Mouse (Mus musculus): ENCODE results near the gene Zcchc8.
"Not testable (repeated sequence)": the region's sequence is repeated elsewhere in the genome, so short reads cannot be mapped to it uniquely, and the experiment has no call there.

The Zcchc8 gene

DNA sequence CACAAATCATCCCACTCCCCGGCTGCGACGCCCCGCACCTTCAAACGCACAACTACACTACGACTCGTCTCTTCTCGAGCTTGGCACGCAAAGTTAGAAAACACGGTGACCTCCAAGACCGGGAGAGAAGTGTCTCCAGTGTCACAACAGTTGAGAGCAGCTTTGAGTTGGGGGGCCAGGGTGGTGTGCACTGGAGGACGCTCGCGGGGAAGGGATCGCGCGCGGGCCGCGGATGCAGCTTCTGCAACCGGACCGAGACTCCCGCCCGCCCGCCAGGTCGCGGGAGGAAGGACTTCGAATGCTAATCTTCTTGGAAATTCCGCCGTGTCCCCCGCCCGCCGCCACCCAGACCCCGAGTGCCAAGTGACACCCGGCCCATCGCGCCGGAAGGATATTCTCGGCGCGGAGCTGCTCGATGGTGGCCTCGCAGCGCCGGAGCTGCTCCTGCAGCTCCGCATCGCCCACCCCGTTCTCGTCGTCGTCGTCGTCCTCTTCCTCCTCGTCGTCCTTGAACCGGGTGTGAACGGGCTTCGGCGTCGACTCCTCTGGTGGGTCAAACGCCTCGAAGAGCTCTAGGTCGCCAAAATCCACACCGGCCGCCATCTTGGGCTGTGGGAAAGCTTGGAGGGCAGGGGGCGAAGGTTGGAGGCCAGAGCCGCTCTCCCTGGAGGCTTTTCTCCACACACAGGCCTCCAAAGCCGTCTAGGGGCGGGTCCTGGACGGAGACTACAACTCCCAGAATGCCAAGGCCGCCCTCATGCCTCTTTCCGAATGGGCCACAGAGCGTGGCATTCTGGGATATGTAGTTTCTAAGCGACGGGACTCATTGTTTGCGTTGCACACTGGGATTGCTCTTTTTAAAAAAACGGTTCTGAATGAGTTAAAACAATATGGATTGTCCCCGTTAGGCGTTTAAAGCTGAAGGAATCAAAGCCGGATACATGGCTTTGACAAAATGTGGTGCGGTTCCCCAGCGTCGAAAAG lies at the start of gene Zcchc8:
TSS of gene Zcchc8 (minus strand) at position 773 of the 984 bp plus-strand sequence.
- peak; percentile 90 to 93 for DNase-seq

DNA sequence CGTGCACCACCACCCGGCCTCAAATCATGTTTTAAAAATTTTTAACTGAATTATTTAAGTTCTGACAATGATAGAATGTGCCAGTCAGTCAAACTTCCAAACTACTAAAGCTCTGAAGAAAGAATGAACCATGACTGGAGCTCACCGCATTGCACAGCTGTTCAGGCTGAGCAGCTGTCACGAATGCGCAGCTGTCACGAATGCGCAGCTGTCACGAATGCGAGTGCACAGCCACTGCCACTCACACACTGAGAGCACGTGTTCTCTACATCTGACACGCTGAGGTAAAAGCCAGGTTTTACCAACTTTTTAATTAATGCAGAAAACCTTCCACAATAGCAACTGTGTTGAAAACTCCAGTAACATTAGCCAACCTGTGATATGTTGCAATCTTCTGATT lies 45.6 kb upstream of the Zcchc8 start:
- not testable (repeated sequence) for DNase-seq

DNA sequence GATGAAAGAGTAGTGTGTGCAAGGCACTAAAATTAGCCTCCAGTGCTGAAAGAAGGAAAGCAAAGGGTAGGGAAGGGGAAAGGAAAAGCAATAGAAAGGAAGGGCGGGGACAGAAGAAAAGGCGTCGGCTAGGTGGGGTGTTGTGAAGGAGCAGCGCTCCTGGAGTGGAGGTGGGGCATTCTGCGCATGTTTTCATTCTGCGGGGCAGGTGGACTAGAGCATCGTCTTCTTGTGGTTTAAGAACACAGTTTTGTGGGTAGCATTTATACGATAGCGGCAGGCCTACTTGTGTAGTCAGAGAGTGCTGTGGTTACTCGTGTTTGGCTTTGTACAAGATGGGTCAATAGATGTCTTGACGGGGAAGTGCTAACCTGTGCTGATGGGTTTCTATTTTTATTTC lies 44.6 kb upstream of the Zcchc8 start:
- DNase-seq = no peak

DNA sequence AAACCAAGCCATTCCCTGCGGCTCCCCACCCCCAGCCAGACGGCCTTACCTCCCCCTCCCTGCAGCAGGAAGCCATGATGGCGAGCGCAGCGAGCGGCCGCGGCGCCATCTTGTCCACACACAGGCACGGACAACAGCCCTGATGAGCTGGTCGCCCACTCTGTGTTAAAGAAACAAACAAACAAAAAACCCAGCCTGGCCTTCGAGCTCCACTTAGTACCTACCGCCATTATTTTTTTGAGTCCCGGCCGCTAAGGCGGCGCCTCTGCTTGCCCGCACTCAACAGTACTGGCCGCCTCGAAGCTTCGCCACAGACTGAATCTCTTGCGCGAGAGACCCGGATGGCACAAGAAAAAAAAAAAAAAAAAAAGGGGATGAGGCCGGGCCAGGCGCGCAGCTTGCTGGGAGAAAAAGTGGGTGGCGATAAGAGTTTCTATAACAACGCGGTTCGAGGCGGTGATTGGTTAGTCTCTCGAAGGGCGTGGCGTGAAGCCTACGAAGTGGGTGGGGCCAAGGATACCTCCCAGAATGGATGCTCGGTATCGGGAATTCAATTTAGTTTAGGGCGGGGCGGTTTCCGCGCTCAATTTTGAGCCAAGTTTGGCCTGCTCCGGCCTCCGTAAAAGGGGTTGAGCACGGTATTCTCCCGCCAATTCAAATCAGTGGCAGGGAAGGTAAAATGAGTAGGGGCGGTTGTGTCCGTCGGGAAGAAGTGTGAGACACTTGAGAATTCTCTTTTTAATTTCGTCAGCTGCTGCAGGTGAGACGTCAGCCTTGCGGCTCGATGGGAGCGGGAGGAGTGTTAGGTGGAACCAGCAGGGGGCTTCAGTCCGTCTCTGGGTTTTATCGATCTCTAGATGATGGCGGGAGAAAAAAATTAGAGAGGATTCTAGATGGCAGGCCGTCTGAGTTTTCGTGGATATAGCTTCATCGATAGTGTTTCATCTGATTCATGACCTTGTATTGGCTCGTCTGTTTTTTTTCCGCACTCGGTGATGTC lies 28.5 kb upstream of the Zcchc8 start, which contains the start of the genes Rsrc2 and Kntc1:
TSS of gene Rsrc2 (minus strand) at position 350 of the 1,000 bp plus-strand sequence.
TSS of gene Kntc1 (plus strand) at position 652 of the 1,000 bp plus-strand sequence.
- DNase-seq = peak; percentile 98 to 100

- no peak for DNase-seq
These were observed 27.6 kb upstream of the Zcchc8 start for GRCm38 (mm10) chr5:123748339-123749064.

GRCm38 (mm10) chr5:123747604-123748003 lies 26.7 kb upstream of the Zcchc8 start:
- no peak for DNase-seq

- no peak for DNase-seq
These were observed 25.4 kb upstream of the Zcchc8 start for GRCm38 (mm10) chr5:123746253-123746652.

GRCm38 (mm10) chr5:123744358-123744757 lies 23.5 kb upstream of the Zcchc8 start:
- no peak for DNase-seq

GRCm38 (mm10) chr5:123730981-123731380 lies 10.1 kb upstream of the Zcchc8 start:
- no peak for DNase-seq

GRCm38 (mm10) chr5:123723816-123724215 lies 2.9 kb upstream of the Zcchc8 start:
- not testable (repeated sequence) for DNase-seq

GRCm38 (mm10) chr5:123714622-123715021 lies 6.3 kb downstream of the Zcchc8 start:
- no peak for DNase-seq

DNA sequence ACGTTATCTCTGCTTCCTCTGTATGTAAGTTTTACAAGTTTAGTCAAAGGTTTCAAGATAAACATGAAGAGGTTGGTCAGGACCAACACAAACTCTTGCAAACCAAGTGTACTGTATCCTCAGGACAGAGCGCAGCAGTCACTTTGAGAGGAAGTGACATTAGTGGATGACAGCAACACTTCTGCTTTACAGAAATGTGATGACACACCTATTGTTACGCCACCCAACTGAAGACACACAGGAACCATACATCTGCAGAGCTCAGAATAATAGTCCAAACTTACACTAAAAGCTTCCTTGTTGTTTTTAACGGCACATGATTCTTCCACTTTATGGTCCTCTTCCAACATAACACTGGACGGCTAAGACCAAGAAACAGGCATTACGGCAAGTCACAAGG lies 7.1 kb downstream of the Zcchc8 start:
- no peak for DNase-seq

GRCm38 (mm10) chr5:123709571-123709970 lies 11.3 kb downstream of the Zcchc8 start:
- DNase-seq = no peak

DNA sequence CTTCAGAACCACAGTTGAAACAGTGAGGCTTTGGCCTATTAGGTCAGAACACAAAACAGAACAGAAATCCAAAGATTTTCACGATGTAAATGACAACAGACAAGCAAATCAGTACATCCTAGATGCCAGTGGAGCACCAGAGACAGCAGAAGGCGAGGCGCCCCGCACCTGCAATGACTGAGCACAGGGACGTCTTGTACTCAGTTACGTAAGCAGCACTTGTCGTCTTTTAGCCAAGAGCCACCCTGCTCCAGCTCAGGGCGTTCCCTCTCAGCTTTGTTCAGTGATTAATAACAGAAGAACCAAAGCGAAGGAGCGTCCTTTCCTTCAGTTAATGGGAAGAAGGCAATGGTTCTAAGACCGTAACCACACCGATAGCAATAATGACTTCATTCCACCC lies 12.3 kb downstream of the Zcchc8 start:
- DNase-seq = no peak

DNA sequence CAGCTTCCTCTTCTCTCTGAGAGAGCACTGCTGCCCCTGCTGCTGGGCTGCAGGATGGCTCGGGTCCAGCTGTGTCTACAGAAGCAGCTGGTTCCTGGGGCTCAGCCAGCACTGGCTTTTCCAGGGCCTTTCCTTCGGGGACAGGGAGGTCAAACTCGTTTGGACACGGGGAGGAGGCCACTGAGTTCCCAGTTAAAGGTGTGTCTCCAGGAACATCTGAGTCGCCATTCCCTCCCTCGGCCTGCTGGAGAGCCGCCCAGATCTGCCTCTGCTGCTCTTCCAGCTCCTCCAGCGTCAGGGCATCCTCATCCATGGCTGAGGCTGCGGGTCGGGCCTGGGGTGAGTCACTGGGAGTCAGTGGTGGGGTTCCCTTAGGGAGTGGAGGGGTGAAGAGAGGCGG lies 20.3 kb downstream of the Zcchc8 start:
- peak in 1 of 2 experiments; percentile 7 for DNase-seq

DNA sequence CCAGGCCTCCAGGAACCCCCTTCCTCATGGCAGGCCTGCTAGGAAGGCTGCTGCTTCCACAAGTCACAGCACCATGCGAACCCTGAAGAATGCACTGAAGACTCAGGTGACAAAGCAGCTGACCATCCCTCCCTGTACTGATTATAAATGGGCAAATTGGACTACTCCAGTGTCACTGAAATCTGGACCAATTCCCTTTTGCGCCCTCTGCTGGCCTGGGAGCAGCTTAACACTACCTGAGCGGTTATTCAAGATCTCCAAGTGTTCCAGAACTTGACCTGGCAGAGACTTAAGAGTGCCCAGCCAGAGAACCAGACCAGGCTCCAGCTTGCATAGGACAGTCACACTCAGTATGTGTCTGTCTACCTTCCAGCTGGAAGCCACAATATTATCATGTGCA lies 21.7 kb downstream of the Zcchc8 start:
- peak; percentile 18 to 31 for DNase-seq

GRCm38 (mm10) chr5:123696961-123697360 lies 23.9 kb downstream of the Zcchc8 start:
- DNase-seq = no peak

GRCm38 (mm10) chr5:123696244-123696643 lies 24.7 kb downstream of the Zcchc8 start:
- no peak for DNase-seq

- no peak for DNase-seq
These were observed 26.4 kb downstream of the Zcchc8 start for GRCm38 (mm10) chr5:123694468-123694867.

DNA sequence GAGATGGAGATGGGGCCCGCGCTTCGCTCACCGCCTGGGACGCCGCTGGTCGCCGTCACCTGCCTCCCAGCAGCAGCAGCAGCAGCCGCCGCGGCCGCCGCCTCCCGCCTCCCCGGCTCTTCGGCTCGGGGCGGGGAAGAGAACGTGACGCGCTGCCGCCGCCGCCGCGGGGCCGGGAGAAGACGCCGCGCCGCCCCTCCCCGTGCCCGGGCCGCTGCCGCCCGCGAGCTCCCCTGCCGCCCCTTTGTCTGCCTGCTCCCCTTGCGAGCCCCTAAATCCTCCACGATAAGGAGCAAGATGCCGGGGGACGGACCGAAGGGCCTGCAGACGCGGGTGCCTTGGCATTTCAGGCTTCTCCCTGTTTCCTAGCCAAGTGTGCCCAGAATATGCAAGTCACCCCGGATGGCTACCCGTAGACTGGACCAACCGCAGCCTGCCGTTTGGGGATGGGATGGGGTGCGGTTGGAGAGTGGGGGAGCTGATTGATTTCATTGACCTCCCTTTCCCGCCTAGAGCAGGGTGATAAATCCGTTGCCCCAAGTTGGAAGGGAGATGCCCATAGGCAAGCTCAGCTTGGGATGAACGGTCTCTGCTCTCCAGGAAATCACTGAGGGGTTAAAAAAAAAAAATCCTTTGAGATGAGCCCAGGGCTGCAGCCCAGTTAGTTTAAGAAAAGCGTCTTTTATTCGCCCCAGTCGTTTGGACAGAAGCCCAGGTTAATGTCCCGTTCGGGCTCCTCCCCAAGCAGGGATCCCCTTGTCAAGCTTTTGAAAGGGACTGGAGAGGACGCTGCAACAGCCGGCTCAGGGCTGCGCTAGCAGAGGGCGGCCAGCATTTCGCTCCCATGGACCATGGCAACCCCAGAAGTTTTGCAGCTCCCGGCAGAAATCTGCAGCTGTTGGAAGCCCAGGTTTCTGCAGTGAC lies 36.4 kb downstream of the Zcchc8 start, which contains the start of gene Clip1:
TSS of gene Clip1 (minus strand) at position 398 of the 924 bp plus-strand sequence.
- peak in 1 of 2 experiments; percentile 41 for DNase-seq

All from thymus, adult 18-20 months (tissue).